Mouse (Mus musculus) small intestine, adult 2 months (tissue): Measurements from ENCODE around the gene Fdx1l.

Source experiments
- CTCF ChIP-seq: fragments of 200-500 bp; IDR thresholded peaks from 2 replicates; pipeline ENCODE4 v1.5.1; 2012; ENCODE audit warnings: low read depth, mild to moderate bottlenecking, control low read depth, inconsistent platforms, low read length, moderate library complexity, mixed read lengths; ENCODE audit not compliant: insufficient replicate concordance, insufficient read length; ENCODE audit errors: extremely low read depth
- POLR2A ChIP-seq: fragments of 200-500 bp; IDR thresholded peaks from 2 replicates; pipeline ENCODE4 v1.6.1; 2012; ENCODE audit warnings: low read depth, mild to moderate bottlenecking, control low read depth, inconsistent platforms, low read length, moderate library complexity

DNA sequence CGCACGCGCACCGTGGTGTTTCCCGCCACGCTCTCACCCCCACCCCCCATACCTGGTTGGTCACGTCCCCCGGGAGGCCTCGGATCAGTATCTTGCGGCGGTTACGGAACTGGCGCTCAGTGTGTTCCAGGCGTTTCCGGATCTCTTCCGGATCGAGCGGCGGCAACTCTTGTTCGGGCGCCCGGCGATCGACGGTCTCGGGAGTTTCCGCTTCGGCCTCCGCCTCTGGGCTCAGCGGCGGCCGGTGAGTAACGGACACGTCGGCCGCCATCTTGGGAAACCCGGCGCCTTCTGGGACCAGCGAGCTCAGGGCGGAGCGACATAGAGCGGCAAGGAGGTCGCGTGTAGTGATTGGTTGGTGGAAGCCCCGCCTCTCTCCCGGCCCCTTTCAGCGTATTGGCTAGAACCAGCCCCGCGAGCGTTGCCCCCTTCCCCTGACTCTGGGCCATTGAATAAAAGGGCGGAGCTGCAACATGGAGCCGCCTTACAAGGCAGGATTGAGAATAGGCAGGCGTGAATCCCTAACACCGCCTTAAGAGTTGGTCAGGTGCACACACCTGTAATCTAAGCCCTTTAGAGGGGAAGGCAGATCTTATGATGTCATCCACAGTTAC is 18.4 kb upstream of the Fdx1l start, which contains the start of the genes Gm38431 and Raver1:
- TF ChIP-seq POLR2A (peak; percentile 88), CTCF (no peak)
